Mouse (Mus musculus) large intestine, adult 2 months (tissue): ENCODE results near the gene Dgki. TPM values are rescaled to one million over a fixed set of nuclear protein-coding genes. Genes with fewer than 3 reads are reported as not detected.

ENCODE experiments used
- DNase-seq: peaks from one replicate; pipeline ENCODE4 v3.0.0-alpha.2; 2012; ENCODE audit warnings: low read depth, low spot score
- WGBS: fragments of 180-500 bp; shearing (Covaris S2); methylation state at CpG from one replicate; pipeline ENCODE4 v1.1.7; 2018; 5-methylcytosine and 5-hydroxymethylcytosine counted together
- polyA plus RNA-seq: library from polyadenylated mRNA; depleted of rRNA; stranded (reverse); fragments of >200 nt; gene quantifications from 2 replicates; pipeline ENCODE4 v1.2.3, GENCODE M21; 2012; rRNA removed

The Dgki gene
- 0.17 and 0.41 TPM in 2 replicates for polyA plus RNA-seq

DNA sequence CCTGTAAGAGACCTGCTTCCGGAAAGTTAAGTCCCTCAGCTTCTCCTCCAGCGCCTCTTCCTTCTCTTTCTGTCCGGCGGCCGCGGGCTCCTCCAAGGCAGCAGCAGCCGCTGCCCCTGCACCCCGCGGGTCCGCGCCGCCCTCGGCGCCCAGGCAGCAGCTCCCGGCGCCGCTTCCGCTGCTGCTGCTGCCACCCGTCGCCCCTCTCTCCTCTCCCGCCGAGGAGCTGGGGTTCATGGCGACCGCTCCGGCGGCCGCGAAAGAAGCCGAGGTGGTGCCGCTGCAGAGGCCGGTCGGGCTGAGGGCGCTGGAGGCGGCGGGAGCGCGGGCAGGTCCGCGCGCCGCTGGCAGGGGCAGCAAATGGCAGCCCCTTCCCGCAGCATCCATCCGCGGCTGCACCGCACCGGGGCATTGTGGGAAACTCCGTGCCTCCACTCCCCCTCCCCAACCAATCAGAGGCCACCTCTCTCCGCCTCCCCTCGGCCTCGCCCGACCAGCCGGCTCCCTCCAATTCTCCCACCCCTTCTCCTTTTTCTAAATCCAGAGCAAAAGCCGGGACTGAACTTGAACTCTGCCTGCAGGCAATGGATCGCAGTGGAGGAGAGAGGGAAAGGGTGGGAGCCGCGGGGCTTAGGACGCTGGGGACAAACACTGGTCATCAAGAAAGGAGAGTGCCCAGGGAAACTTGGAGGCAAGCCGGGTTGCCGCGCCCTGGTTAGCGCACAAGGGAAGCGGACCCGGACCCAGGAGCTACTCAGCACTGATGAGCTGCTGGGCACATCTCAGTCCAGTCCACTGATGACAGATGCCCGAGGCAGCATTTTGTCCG lies at the start of gene Dgki:
Dgki (minus strand) TSS at position 623 of the 829 bp plus-strand sequence.
- DNase-seq: no peak
- WGBS: 1% methylated on average over 65 of the region's 65 CpGs

DNA sequence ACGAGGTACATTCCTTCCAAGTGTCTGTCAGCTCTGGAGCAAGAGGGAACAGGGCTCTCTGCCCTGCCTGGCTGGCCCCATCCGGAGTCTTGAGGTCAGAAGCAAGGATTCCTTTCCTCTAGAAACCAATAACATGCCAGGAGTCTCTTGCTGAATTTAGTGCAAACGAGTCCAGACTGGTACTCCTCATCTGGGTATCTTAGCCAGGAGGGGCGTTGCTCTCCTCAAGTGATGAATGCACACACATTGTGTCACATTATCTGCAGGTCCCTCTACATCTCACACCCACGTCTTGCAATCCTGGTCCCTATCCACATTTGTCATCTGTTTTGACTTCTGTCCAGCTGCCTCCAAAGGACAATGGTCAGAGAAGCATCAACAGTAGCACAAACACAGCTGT lies 47.6 kb upstream of the Dgki start:
- WGBS: 72% methylated on average over 5 of the region's 5 CpGs
- DNase-seq: no peak

DNA sequence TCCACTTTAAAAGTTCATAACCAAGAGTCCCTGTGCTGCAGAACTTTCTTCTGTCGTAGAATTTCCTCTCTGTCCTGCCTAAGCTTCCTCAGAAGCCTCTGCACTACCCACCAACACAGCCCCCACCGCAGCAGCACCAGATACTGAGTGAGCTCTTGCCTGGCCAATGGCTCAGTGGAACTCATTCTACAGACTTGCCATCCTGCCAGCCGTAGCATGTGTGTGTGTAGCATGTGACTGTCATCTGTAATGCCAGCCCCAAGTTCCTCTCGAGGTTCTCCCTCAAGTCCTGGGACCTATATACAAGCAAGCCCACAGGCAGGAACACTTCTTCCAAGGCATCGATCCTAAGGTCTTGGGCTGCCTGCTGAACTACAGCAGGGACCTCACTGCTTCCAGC lies 38.1 kb upstream of the Dgki start:
- WGBS: 90% methylated on average over 5 of the region's 5 CpGs
- no peak for DNase-seq

DNA sequence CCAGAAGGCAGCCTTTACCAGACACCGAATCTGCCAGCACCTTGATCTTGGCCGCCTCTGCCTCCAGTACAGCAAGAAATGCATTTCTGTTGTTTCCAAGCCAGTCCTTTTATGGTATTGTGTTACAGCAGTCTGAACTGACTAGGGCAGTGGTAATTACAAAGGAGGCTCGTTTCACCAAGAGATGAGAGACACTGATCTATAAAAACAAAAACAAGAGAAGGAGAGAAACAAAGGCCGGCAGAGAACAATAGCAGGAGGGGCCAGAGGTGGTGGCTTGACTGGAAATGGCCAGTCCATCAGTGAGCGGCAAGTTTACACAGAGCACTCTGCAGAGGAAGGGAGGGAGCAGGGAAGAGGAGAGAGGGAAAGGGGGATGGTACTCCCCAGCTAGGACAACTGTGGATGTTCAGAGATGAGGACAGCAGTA lies 36.9 kb upstream of the Dgki start:
- 45% methylated on average over 5 of the region's 5 CpGs for WGBS
- DNase-seq: no peak

DNA sequence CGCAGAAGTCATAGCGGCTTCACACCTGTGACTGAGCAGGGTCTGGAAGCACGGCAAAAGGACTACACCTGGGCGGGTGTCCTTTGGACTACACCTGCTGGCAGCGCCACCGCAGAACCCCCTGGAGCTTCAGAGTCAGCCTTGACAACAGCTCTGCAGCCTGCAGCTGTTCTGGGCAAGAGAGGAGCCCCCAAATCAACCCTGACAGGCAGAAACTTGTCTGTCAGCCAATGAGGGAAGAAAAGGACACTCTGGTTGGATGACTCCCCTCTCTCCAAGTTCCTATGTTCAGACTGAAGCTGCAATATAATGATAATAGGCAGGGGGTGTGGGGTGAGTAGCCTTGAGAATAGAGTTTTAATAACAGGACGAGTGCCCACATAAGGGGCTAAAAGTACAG lies 36.4 kb upstream of the Dgki start:
- no peak for DNase-seq
- 78% methylated on average over 7 of the region's 7 CpGs for WGBS

DNA sequence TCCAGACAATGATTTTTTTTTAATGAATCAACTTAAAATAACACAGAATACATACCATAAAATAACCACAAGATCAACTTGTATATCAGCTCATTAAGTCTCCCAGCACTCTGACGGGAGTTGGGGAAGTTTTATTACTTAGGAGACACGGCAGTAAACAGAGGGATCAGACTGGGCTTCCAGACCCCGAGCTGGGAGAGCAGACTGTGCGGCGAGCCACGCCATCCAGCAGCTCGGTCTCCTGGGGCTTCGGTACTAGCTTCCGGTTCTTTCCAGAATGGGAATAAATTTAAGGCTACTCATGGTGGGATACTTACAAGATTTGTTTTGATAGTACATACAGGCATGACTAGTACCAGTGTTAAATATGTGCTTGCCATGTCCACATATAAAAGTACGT lies 32.9 kb upstream of the Dgki start:
- 54% methylated on average over 10 of the region's 10 CpGs for WGBS
- DNase-seq: no peak

DNA sequence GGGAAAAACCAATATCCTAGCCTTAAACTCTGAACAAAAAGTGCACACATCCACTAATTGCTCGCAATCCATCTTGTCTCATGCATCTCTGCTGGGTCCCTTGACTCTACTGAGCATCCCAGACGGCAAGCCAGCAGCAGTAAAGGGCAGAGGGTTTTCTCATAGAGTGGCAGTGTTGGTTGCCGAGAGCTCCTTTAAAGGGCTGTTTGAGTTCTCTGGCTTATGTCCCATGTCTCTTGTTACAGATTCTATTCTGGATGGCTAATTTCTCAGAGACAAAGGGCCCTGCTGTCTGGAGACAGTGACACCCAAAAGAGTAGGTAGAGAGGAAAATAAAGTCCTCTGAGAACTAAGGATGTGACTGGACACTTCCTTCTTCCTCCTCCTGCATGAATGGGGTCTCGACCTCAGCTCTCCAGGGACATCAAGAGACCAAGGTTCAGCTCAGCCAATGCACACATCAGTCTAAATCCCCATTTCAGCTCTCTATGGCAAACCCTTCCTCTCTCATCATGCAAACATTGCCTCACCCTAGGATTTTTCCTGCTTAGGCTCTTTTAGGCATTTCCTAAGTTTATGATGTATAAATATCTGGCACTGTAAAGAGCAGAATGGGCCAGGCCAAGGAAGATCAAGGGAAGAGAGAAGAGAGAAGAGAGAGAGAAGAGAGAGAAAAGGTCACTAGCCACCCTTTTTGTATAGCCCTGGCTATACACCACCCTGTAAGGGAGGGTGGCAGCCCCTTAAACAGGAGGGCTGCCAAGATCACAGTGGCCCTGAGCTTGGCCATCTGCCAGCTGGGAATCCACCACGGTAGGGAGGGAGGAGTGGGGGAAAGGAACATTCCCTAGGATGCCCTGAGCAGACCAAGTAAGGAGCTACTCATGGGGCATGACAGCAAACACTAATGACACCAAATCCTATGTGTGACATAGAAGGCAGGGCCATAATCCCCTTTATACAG lies 30.2 kb upstream of the Dgki start:
- DNase-seq: no peak
- WGBS: 56% methylated on average over 5 of the region's 5 CpGs

DNA sequence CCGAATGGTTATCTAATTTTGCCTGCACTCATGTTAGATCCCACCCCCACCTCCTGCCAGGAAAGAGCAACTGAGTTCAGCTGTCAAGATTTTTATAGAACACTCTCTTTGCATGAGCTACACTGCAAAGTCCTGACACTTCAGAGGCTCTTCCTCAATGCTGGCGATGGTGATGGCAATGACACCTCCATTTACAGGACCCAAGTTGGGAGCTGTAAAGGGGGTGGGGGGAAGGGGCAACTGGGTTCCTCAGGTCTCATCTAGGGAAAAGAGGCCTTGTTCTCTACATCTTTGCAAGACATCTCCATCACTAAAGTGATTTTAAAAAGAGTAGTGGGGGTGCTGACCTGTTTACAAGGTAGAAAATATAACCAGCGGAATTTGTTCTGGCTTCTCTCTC lies 29.4 kb upstream of the Dgki start:
- WGBS: 80% methylated on average over 3 of the region's 3 CpGs

DNA sequence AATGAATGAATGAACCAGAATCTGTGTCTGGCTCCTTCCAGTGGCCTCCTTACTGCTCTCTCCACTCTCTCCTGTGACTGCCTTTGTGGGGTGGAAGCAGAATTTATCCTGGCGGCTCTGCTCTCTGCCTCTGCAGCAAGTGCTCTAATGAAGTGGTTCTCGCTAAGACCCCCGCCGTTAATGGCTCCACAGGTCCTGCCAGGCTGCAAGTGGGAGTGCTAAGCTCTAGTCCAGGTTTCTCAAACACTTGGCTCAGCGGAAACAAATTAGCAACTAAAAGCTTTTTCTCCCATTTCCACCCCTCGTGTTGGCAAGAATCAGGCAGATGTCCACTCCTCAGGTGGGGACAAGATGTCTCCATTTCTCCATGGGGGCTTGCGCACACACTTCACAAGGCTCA lies 28.7 kb upstream of the Dgki start:
- no peak for DNase-seq
- 82% methylated on average over 7 of the region's 7 CpGs for WGBS

More for the DNA sequence above, 29.4 kb upstream of the Dgki start:
- DNase-seq: no peak

DNA sequence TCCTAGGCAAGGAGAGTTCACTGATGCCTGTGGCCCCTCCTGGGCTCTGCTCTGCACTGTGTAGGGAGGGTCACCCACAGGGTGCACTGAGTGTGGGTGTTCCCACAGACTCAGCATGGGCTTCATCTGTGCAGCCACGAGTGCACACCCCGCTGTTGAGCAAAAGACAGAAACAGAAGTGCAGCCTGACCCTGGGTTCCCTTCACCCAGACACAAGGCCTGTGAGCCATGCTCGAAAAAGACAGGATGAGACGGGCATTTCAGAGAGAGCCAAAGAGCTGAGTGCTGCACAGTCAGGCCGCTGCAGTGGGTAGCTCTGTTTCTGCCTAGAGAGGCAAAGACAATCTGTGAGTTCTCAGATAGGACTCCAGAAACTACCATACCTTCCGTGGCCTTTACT lies 27.5 kb upstream of the Dgki start:
- WGBS: 72% methylated on average over 6 of the region's 6 CpGs
- DNase-seq: no peak

DNA sequence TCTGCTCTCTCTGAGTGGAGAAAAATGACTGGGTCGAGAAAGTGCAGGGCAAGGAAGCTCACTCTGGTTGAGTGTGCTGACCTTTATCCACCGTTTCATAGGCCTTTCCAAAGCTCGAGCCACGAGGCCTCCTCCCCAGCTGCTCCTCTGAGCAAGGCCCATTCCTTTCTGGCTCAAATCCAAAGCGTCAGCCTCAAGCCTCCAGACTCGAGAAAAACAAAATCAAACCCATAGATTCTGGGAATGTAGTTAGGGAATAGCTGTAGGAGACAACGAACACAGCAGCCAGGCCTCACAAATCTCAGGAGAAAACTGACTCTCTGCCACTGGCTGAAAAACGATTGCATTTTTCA lies 26.6 kb upstream of the Dgki start:
- no peak for DNase-seq
- WGBS: 26% methylated on average over 8 of the region's 8 CpGs

DNA sequence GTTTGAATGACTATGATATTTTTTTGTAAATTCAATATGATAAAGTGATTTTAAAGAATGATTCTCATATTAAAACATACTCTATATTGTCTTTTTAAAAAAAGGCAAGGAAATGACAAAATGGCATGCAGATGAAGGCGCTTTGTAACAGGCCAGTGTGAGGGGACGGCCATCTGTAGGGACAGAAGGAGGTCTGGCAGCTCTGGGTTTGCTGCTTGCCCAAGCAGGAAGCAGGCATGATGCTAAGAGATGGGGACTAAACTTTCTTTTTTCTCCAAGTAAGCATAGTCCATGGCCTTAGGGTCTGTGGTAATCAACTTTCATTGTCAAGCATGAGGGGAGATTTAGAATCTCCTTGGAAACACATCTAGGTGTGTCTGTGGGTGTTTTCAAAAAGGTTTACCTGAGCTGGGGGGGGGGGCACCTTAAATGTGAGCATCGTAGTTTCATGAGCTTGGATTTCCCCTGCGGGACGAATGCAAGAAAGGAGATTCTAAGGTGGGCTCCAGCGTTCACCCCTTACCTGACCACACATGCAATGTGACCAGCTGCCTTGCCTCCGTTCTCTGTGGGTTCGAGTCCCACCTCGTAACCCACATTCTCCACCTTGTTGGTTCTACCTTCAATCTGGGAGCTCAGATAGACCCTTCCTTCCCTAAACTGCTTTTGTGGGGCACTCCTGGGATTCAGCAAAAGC lies 26.1 kb upstream of the Dgki start:
- 92% methylated on average over 9 of the region's 9 CpGs for WGBS

DNA sequence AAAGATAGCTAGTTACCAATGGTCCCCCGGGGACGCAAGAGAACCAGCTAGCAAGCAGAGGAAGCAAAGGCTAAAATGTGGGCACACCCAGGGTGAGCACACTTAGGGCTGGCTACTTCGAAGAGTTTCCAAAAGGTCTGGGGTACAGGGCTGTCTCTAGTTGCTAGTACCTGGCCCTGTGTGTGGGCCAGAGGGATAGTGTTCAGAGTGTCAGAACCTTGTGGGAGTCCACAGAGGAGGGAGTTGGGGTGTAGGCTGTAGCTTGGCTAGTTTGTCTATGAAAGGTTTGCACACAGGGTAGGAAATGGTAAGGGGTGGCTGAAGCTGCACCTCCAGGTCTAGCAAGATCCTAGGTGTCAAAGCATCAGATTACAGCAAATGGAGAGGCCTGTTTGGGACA lies 25.1 kb upstream of the Dgki start:
- DNase-seq: no peak
- 65% methylated on average over 3 of the region's 3 CpGs for WGBS

More for the DNA sequence above, 26.1 kb upstream of the Dgki start:
- no peak for DNase-seq

DNA sequence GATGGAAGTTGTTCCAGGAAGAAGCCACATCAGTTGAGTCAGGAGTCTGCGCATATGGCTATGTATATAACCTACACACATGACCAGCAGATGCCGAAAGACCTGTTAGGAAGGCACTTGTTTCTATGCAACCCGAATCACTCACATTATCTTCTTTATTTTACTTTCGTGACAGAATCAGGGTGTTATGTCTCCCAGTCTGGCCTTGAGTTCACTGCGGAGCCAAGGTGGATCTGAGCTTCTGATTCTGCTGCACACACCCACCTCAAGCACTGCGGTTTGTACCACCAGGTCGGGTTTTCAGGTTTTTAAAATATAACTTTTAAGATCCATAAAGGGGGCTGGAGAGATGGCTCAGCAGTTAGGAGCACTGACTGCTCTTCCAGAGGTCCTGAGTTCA lies 22.7 kb upstream of the Dgki start:
- 82% methylated on average over 7 of the region's 7 CpGs for WGBS
- DNase-seq: no peak

DNA sequence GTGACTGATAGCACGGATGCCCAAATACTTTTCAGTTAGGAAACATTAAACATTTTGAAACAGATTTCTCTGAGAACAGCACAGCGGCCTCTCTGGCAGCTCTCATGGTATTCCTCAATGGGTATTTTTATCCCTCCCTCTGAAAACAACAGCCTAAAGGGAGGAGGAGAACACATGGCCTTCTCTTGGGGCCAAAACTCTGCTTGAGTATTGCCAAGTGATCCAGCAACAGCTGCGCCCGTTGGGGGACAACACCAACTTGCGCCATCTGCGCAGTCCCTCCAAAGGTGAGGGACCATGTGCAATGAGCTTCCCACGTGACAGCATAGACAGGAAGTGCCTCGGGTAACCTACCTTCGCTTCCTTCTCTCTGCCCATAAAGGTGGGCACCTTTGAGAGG lies 22.1 kb upstream of the Dgki start:
- DNase-seq: no peak
- WGBS: 87% methylated on average over 9 of the region's 9 CpGs

DNA sequence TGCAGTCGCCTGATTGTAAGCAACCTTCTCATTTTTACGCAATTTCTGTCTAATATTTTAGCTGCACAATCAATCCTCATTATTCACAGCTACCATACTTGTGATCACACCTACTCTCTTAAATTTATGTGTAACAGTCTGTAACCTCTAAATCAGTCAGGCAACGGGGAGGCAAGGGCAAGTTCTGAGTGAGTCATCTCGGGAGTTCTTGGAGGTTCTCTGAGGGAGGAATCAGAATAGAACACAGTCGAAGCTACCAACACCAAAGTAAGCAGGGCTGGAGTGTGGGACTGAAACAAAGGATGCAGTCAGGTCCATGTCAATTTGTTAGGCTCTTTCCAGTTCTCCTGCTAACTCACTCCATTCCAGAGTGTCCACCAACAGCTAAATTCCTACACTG lies 17.9 kb upstream of the Dgki start:
- no peak for DNase-seq
- WGBS: 67% methylated on average over 5 of the region's 5 CpGs

DNA sequence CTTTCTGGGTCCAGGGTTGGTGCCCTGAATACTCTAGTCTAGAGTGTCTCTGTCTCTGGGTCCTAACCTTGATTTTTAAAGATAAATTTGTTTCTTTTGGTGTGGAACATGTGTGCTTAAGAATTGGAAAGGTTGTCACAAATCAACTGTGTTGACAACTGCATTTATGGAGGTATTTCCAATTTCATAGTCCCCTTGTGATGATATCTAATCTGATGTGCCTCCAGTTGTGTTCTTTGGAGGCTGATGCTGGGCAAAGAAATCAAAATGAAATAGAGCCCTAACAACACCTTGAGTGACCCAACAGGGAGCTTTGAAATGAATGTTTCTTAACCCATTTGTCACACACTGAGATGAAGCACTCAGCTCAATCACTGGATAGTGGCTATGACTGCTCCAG lies 15.5 kb upstream of the Dgki start:
- DNase-seq: no peak

DNA sequence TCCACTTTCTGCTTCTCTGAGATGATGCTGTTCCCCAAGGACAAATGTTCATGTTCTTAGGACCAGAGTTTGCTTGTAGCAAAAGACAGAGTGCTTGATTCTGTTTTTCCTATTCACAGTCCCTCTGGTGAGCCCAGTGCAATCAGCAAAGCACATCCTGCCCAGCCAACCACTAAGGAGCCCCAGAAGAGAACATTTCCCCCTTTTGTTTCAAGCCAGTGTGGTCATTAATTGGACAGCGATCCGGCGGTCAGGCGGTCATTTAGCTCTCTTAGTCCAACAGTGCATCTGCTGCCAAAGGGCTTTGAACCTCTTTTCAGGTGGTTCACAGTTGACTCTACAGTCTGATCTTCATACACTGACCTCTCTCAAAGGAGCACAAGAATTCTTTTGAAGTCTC lies 10.6 kb upstream of the Dgki start:
- 87% methylated on average over 4 of the region's 4 CpGs for WGBS
- DNase-seq: no peak

DNA sequence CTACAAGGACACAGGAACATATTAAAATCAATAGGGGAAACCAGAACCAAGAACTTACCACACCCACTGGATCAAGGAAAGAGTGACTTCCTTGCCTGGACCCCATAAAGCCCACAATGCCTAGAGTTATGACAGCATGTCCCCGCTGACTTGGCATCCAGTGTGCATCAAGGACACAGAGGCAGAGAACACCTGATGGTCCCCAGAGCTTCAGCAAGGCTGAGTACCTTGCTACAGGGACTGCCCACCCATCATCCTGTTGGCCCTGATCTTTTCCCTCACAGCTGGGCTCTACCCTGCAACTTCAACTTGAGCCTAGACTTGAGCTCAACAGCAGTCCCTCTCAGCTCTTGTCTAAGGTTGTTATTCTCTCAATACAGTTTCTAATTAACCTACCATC lies 6.6 kb upstream of the Dgki start:
- WGBS: 97% methylated on average over 1 of the region's 1 CpGs
- DNase-seq: no peak

DNA sequence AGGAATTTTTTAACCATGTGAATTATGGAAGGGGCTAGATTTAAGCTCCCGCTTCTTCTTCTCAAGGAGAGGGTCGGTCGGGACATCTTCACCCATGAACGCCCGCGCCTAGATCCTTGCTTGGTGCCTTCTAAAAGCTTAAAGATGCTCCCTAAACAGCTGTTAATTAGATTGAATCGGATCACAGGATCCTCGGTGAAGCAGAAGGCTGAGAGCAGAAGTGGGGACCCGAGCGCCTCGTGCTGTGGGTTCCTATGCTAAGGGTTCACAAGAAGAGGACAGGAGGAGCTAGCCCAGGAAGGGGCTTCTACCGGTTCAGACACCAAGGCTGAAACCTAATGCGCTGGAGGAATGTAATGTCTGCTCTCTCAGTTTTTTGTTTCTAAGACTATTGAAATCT lies 508 bp upstream of the Dgki start:
- DNase-seq: no peak
- WGBS: 33% methylated on average over 13 of the region's 13 CpGs
